Mouse (Mus musculus) lung, adult 2 months (tissue): ENCODE measurements around the gene Myo10.

Experiments
- CTCF ChIP-seq: fragments of 200-500 bp; IDR thresholded peaks from 2 replicates; pipeline ENCODE4 v1.5.1; 2011; ENCODE audit warnings: mild to moderate bottlenecking, low read length, control low read depth; ENCODE audit not compliant: insufficient read depth
- POLR2A ChIP-seq: fragments of 200-500 bp; IDR thresholded peaks from 2 replicates; pipeline ENCODE4 v1.6.1; 2011; ENCODE audit warnings: low read depth, mild to moderate bottlenecking, control low read depth, low read length, borderline replicate concordance; ENCODE audit errors: extremely low read depth

DNA sequence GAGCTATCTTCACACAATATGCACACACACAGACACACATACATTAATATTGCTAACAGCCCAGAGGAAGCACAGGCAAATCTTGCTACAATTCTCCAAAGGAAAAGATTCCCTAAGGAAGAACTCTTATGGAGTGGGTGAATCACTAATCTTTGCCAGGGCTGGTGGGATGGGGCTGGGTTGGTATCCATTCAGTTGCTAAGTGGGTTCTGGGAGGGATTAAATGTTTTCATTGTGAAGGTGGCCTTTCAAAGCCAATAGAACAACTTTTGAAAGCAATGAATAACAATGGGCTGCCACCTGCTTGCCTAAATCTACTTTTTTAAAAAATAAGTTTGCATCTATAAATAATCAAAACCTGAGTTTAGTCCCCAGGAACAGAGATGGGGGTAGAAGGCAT is 131.6 kb downstream of the Myo10 start:
- TF ChIP-seq CTCF = no peak
- TF ChIP-seq POLR2A = no peak
